Mouse (Mus musculus) T-helper 17 cell (primary cell): ENCODE results near the gene Smad3.

ENCODE experiments used
- in situ Hi-C, 2 experiments: fragments of 300-600 bp; cut with MboI, MseI; formaldehyde crosslinking; loops; 1 replicate in 1 of 2; 2 replicates in 1 of 2; pipeline ENCODE4 v1.15.1; 2025; ENCODE audit warnings: high pct_unique_total_duplicates in 2 of 2

Smad3 gene

GRCm38 (mm10) chr9:63649841-63650545, 107.8 kb downstream of the Smad3 start:
- in situ Hi-C loops = loop anchor here (5.0 to 10.0 kb wide), 2 partner anchors 192 to 445 kb away; no protein-coding TSS in a partner anchor

GRCm38 (mm10) chr9:63648520-63648918, 109.3 kb downstream of the Smad3 start:
- in situ Hi-C loops = loop anchor here in 1 of 2 experiments (5.0 to 10.0 kb wide), 2 partner anchors 194 to 446 kb away; no protein-coding TSS in a partner anchor

GRCm38 (mm10) chr9:63647581-63648519, 109.9 kb downstream of the Smad3 start:
- in situ Hi-C loops = loop anchor here in 1 of 2 experiments (5.0 to 10.0 kb wide), 2 partner anchors 194 to 447 kb away; no protein-coding TSS in a partner anchor

- in situ Hi-C loops = loop anchor here in 1 of 2 experiments (5.0 to 10.0 kb wide), 2 partner anchors 197 to 450 kb away; no protein-coding TSS in a partner anchor
Measured at GRCm38 (mm10) chr9:63645084-63645483, 112.7 kb downstream of the Smad3 start.

GRCm38 (mm10) chr9:63644011-63644410, 113.8 kb downstream of the Smad3 start:
- in situ Hi-C loops = loop anchor here in 1 of 2 experiments (10.0 kb wide), 1 partner anchor 451 kb away; no protein-coding TSS in a partner anchor

GRCm38 (mm10) chr9:63641983-63642646, 115.7 kb downstream of the Smad3 start:
- in situ Hi-C loops = loop anchor here in 1 of 2 experiments (10.0 kb wide), 1 partner anchor 453 kb away; no protein-coding TSS in a partner anchor

GRCm38 (mm10) chr9:63636113-63636512, 121.7 kb downstream of the Smad3 start:
- in situ Hi-C loops = no loop called here

GRCm38 (mm10) chr9:63633334-63633733, 124.5 kb downstream of the Smad3 start:
- in situ Hi-C loops = no loop called here

- in situ Hi-C loops = no loop called here
Measured at GRCm38 (mm10) chr9:63632924-63633323, 124.9 kb downstream of the Smad3 start.

- in situ Hi-C loops = no loop called here
Measured at GRCm38 (mm10) chr9:63632045-63632444, 125.7 kb downstream of the Smad3 start.

GRCm38 (mm10) chr9:63625090-63625756, 132.6 kb downstream of the Smad3 start:
- in situ Hi-C loops = no loop called here

- in situ Hi-C loops = no loop called here
Measured at GRCm38 (mm10) chr9:63623895-63624569, 133.8 kb downstream of the Smad3 start.

- in situ Hi-C loops = no loop called here
Measured at GRCm38 (mm10) chr9:63617967-63618366, 139.8 kb downstream of the Smad3 start.

GRCm38 (mm10) chr9:63614018-63614985, 143.5 kb downstream of the Smad3 start:
- in situ Hi-C loops = no loop called here

GRCm38 (mm10) chr9:63613569-63613968, 144.2 kb downstream of the Smad3 start:
- in situ Hi-C loops = no loop called here

- in situ Hi-C loops = no loop called here
Measured at GRCm38 (mm10) chr9:63612565-63613515, 145.0 kb downstream of the Smad3 start.

- in situ Hi-C loops = no loop called here
Measured at GRCm38 (mm10) chr9:63611967-63612366, 145.8 kb downstream of the Smad3 start.

GRCm38 (mm10) chr9:63610841-63611366, 146.9 kb downstream of the Smad3 start:
- in situ Hi-C loops = no loop called here
